Mouse (Mus musculus): ENCODE results near the gene Zmiz1.

Zmiz1 gene

GRCm38 (mm10) chr14:25493301-25494241, 34.6 kb downstream of the Zmiz1 start:
- no peak for DNase-seq

GRCm38 (mm10) chr14:25494778-25495177, 35.8 kb downstream of the Zmiz1 start:
- DNase-seq, result no peak

DNA sequence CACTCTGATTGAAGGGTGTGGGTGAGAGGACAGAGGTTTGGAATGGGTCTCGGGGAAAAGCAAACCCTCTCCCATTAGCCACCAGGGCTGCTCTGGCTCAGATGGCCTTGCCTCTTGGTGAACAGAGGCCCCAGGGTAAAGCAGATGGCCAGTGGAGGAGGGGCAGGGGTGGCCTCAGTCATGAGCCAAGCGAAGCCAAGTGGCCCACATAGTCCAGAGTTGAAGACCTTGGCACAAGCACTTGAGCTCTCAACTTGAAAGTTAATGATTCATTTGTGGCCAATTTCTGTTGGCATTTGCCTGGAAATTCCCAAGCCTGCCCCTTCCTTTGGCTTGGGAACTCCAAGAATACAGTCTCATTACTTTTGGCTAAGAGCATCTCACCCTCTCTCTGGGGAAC, 37.1 kb downstream of the Zmiz1 start:
- no peak for DNase-seq

GRCm38 (mm10) chr14:25496989-25497388, 38.0 kb downstream of the Zmiz1 start:
- DNase-seq, result no peak

- DNase-seq, result no peak
Observed at GRCm38 (mm10) chr14:25497596-25497995, 38.6 kb downstream of the Zmiz1 start.

GRCm38 (mm10) chr14:25498367-25498766, 39.4 kb downstream of the Zmiz1 start:
- no peak for DNase-seq

DNA sequence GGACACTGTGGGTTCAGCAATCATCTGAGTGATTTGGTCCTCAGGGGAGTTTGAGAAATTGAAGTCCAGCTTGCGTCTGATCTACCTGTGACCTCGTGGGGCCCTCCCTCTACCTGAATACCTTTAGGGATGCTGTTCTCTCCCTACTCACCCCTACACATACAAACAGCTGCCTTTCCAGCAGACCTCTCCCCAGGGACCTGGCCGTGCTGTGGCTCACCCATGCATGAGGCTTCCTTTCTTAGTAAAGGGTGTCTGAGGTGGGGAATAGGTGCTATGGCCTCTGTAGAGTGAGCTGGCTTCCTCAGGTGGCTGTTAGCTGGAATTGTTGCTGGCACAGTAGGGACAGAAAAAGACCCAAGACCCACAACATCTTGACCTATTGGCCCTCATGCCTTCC, 40.5 kb downstream of the Zmiz1 start:
- no peak for DNase-seq

DNA sequence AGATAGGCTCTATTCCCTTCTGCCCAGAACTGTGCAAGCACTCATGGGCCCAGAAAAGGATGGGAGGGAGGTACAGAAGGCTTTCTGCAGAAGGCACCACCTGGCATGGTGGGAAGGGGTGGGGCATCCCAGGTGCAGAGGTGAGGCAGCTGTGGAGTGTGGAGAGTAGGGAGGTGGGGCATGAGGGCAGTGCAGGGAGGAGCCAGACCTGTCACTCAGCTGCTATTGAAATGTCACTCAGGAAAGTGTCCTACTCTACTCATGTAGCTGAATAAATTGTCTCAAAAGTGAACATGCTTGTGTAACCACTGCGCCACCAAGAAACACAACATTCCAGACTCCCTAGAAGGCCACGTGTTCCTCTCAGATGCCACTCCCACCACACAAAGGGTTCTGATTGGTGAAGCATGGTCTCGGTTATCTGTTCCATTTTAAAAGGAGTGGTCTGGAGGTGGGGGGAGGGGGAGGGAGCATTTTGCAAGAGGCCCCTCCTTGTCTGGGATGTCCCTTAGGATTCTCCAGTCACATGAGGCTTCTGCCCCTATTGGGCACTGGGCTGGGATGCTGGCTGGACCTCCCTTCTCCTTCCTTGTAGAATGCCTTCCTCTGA, 41.6 kb downstream of the Zmiz1 start:
- no peak for DNase-seq

- DNase-seq, result no peak
Observed at GRCm38 (mm10) chr14:25501481-25501880, 42.5 kb downstream of the Zmiz1 start.

- no peak for DNase-seq
Observed at GRCm38 (mm10) chr14:25502355-25502754, 43.4 kb downstream of the Zmiz1 start.

DNA sequence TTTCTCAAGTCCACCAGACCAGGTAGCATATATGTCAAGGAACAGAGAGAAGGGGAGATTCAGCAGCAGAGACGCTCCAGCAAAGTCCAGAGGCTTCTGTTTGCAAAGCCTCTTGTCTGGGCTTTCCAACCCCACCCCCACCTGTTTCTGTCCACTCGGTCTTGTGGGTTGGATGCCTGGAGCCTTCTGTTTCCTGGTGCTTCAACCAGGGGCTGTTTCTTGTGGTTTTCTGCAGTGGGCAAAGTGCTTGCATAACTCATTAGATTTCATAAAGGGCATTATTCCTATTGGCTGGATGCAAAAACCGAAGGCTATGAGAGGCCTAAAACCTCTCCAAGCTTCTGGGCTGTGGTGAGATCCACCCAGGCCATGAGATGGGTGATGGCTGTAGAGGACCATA, 45.3 kb downstream of the Zmiz1 start:
- no peak for DNase-seq

GRCm38 (mm10) chr14:25505201-25505671, 46.3 kb downstream of the Zmiz1 start:
- peak; percentile 57 for DNase-seq

DNA sequence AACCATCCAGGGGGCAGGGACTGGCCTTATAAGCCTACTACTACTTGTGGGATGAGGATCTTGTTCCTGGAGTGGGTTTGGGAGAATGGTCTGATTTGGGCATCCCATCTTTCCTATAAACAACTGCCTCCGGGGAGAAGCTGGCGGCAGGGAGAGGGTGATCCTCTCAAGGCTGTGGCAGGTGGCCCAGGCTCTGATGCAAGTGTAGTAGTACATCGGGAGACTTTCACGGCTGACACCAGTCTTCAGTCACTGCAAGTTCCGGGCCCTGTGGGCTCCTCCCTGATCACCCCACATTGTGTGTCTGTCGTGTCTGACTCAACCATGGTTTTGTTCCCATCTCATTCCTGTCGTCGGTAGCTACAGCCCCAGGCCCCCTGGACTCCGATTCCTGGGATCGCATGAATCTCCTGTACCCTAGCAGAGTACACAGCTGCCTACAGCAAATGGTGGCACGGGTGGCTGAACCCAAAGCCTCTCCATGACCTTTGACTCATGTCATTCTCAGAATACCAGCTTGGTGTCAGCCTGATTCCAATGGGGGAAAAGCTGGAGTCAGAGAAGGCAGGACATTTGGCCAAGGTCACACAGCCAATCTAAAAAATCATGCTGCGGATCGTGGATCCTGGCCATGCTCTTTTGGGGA, 49.2 kb downstream of the Zmiz1 start:
- DNase-seq, result no peak

GRCm38 (mm10) chr14:25508757-25509139, 49.8 kb downstream of the Zmiz1 start:
- no peak for DNase-seq

- peak; percentile 68 for DNase-seq
Observed at GRCm38 (mm10) chr14:25509450-25510129, 50.6 kb downstream of the Zmiz1 start.

DNA sequence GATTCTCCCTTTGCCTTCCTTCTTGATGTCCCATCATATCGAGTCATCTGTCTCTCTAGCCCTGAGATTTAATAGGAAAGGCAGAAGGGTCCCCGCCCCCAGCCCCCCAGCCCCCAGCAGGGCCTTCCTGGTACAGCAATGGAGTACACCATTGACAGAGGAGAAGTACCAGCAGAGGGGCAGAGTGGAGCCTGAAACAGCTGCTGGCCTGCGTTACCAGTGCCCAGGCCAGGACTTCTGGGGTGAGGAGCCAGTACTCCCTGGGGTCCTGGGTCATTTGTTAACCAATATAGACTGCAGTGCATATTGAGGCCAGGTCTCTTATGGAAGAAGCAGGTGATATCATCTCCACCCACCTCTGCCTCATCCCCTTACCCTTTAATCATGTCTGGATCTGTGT, 51.4 kb downstream of the Zmiz1 start:
- no peak for DNase-seq

DNA sequence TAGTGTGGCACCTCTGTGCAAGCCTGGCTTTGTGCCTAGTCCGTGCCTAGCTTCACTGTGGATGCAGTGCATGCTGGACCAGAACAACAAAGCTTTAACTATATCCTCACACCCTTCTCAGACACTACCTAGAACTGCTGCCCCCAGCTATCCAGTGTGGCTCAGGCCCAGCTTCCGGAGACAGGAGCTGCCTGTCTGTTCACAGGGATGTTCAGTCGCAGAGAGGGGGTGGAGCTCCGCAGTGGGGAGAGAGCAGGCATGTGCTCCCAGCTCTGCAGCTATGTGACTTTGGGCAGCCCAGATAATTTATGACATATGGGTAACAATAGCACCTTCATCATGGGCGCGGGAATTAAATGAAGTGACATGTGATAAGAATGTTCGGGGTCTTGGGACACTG, 52.0 kb downstream of the Zmiz1 start:
- DNase-seq, result no peak

DNA sequence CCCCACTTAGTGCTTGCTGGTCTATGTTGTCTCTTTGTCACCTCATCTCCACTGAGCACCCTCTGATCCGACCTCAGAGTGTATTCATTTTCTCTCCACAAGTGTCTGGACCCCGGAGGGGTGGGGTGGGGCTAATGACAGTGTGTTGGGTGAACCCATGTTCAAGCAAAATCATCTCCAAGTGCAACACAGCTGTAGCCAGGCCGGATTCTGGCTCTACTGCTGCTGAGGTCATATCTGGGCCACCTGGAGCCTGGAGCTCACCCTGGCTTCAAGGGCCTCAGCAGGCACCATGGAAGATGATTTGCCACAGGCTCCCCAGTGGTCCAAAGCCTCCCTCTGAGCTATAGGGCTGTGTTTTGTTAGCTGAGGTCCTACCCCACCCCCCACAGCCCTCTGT, 52.6 kb downstream of the Zmiz1 start:
- DNase-seq, result no peak

DNA sequence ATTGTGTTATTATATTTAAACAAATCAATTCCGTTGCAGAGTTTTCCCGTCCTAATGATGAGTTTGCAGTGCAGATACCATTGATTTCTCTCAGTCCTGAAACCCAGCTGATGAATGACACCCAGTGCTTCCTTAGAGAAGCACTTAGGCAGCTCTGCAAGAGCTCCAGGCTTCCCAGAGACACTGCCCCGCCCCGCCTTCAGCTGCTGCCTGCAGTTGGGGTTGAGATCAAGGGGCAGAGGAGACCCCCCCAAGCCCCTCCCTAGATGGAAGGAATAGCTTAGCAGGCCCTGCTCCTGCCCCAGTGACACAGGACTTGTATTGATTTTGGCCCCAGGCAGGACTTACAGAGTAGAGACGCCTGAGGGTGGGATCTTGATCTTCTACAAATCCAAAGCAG, 53.0 kb downstream of the Zmiz1 start:
- no peak for DNase-seq

DNA sequence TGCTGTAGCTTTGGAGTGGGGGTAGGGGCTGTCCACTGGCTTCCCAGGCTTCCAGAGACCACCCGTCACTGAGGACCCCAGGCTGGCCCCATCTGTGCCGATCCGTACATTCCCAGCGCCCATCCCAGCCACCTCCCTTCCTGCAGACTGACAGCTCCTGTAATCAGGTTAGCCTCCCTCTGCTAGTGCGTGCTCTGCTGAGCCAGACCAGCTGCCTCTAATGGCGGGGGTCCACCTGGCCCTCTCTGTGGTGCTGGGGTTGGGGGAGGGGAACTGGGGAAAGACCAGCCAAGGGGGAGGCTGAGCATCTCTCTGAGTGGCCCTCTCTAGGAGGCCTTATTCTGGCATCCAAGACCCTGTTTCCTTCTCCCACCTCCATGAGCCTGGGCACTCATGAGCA, 53.8 kb downstream of the Zmiz1 start:
- DNase-seq, result no peak

DNA sequence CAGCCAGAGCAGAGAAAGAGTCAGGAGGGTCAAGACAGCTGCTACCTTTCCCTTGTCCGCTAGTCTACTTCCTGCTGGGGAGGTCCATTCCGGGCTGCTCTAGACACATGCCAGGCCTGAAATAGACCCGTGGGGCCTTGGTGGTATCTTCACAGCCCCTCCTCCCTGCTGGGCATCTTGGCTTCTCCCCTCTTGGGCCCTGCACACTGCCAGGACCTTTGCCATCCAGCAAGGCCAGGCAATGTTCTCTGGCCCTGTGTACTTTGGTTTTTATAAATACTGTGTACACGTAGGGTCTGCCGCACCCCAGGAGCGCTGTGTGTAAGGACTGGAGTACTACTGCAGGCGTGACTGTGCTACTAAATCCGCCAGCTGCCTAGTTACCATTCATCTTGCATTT, 54.5 kb downstream of the Zmiz1 start:
- DNase-seq, result no peak

DNA sequence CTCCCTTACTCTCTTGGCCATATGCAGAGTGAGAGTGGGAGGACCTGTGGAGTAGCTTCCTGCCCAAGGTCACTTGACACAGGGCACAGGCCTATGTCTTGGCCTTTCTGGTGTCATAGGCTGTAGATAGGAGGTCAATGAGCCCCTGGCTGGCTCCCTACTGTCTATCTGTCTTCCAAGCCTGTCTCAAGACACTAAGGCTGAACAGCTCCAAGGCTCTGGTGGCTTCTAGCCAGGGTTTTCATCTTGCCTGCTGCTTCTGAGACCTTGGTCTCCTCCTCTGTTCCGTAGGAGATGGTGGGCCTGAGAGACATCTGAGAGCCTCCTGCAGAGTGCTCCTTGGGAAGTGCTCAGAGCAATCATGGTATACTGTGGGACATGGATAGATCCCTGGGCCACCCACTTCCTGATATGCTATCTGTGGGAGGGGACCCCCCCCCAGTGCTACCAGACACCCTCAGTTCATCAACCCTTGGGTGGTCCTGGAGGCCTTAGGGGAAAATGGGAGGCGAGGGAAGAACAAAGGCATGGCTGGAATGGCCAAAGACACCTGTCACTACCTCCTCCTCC, 56.0 kb downstream of the Zmiz1 start:
- no peak for DNase-seq

DNA sequence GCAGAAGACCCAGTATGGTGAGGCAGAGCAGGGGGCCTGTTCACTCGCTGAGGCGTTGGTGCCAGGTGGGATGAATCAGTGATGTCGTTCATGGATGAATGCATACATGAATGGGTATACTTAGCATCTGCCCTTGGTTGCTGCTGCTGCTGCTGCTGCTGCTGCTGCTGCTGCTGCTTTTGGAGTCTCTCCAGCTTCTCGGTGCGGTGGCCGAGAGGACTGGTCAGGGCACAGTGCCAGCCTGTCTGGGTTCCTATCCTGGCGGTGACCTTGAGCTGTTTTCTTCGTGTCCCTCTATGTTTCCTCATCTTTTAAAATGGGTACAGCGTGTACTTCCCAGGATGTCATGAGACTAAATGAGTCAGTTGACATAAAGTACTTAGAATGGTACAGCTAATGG, 56.9 kb downstream of the Zmiz1 start:
- peak; percentile 74 for DNase-seq
